Mouse (Mus musculus): Measurements from ENCODE around the gene Trim24.

GRCm38 (mm10) chr6:37823731-37824130 lies 46.9 kb upstream of the Trim24 start:
- TF ChIP-seq CTCF (IDR thresholded peaks at IDR 0.05; ENCODE audit: low read depth, low read length), result no peak
- TF ChIP-seq POLR2A (IDR thresholded peaks at IDR 0.05; ENCODE audit: borderline replicate concordance, low read depth, low read length), result no peak

Data from bone marrow macrophage, adult 2 months (primary cell).